Mouse (Mus musculus) thymus, adult 2 months (tissue): ENCODE data around the gene Gm128.

Source experiments
- CTCF ChIP-seq: fragments of 200-500 bp; IDR thresholded peaks from 2 replicates; pipeline ENCODE4 v1.5.1; 2012; ENCODE audit warnings: mild to moderate bottlenecking, control low read depth, low read length, moderate library complexity, borderline replicate concordance; ENCODE audit not compliant: control insufficient read depth, poor library complexity, insufficient read depth; ENCODE audit errors: extremely low read depth
- POLR2A ChIP-seq: fragments of 200-500 bp; IDR thresholded peaks from 2 replicates; pipeline ENCODE4 v1.6.1; 2012; ENCODE audit warnings: mild to moderate bottlenecking, low read length, control low read depth, moderate library complexity; ENCODE audit not compliant: control insufficient read depth, poor library complexity, insufficient read depth; ENCODE audit errors: extremely low read depth

GRCm38 (mm10) chr3:95230495-95231297 is 10.7 kb downstream of the Gm128 start:
- no peak for TF ChIP-seq CTCF
- no peak for TF ChIP-seq POLR2A
